Mouse (Mus musculus) lung, postnatal 0 days (tissue): Measurements from ENCODE around the gene Gab2. TPM values are rescaled to one million over a fixed set of nuclear protein-coding genes. Genes with fewer than 3 reads are reported as not detected.

Experiments used
- ATAC-seq: fragments of 200-750 bp; cut with Nextera tagmentation; 2 replicates; pipeline ENCODE4 v1.8.0; 2017; ENCODE audit warnings: moderate library complexity
- DNase-seq: peaks from one replicate; pipeline ENCODE4 v3.0.0-alpha.2; 2016; ENCODE audit warnings: low spot score
- H3K27ac ChIP-seq: fragments of 300-500 bp; sonication (generic); 2 replicates; pipeline ENCODE4 v1.5.1; 2014; ENCODE audit warnings: antibody characterized with exemption, mild to moderate bottlenecking, low read length, mixed read lengths
- H3K27me3 ChIP-seq: fragments of 300-500 bp; sonication (generic); replicated peaks from 2 replicates; pipeline ENCODE4 v1.6.1; 2014; ENCODE audit warnings: low read length, mixed read lengths; ENCODE audit not compliant: insufficient read depth
- H3K36me3 ChIP-seq: fragments of 300-500 bp; sonication (generic); 2 replicates; pipeline ENCODE4 v1.6.1; 2014; ENCODE audit warnings: low read length, mixed read lengths; ENCODE audit not compliant: insufficient read depth
- H3K4me1 ChIP-seq: fragments of 300-500 bp; sonication (generic); 2 replicates; pipeline ENCODE4 v1.6.1; 2014; ENCODE audit warnings: antibody characterized with exemption, low read depth, low read length, mixed read lengths; ENCODE audit not compliant: insufficient read depth
- H3K4me2 ChIP-seq: fragments of 300-500 bp; sonication (generic); replicated peaks from 2 replicates; pipeline ENCODE4 v1.6.1; 2014; ENCODE audit warnings: low read depth, mild to moderate bottlenecking, low read length, moderate library complexity, mixed read lengths
- H3K4me3 ChIP-seq: fragments of 300-500 bp; sonication (generic); 2 replicates; pipeline ENCODE4 v1.5.1; 2014; ENCODE audit warnings: low read depth, low read length
- H3K9ac ChIP-seq: fragments of 300-500 bp; sonication (generic); replicated peaks from 2 replicates; pipeline ENCODE4 v1.6.1; 2014; ENCODE audit warnings: low read depth, mild to moderate bottlenecking
- H3K9me3 ChIP-seq: fragments of 300-500 bp; sonication (generic); 2 replicates; pipeline ENCODE4 v1.6.1; 2016; ENCODE audit warnings: low read length, mixed read lengths
- CTCF ChIP-seq: IDR thresholded peaks from 2 replicates; pipeline ENCODE4 v1.5.1; 2016; ENCODE audit warnings: antibody characterized with exemption, mild to moderate bottlenecking
- EP300 ChIP-seq: IDR thresholded peaks from 2 replicates; pipeline ENCODE4 v1.6.1; 2016; ENCODE audit warnings: antibody characterized with exemption, mild to moderate bottlenecking, control low read depth
- WGBS: fragments of 180-500 bp; shearing (Covaris S2); extraction: QIAGEN DNeasy Blood & Tissue Kit; methylation state at CpG from one replicate; pipeline ENCODE4 v1.1.7; 2014; 5-methylcytosine and 5-hydroxymethylcytosine counted together
- polyA plus RNA-seq: library from polyadenylated mRNA; unstranded; fragments of >200 nt; fragmentation: Nextera tagmentation; extraction: Ambion mirVana; gene quantifications from 2 replicates; pipeline ENCODE4 v1.2.1, GENCODE M21; 2015

Gene Gab2
- polyA plus RNA-seq, 1 experiment from 2014 or later: 7.7 TPM

DNA sequence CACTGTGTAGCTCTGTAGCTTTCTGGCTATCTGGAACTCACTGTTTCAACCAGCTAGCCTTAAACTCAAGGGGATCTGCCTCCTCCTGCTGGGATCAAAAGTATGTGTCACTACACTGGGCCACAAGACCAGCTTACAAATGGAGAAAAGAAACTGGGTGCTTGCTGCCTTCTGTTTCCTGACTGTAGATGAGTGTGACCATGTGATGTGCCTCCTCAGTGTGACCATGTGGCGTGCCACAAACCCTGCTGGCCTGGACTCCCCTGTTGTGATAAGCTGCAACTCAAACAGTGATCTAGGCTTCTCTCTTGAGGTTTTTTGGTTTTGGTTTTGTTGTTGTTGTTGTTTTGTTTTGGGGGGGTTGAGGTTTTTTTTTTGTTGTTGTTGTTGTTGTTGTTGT lies 255.3 kb downstream of the Gab2 start:
- DNase-seq (no peak), ATAC-seq (no peak)
- H3K9ac ChIP-seq: no peak overlapping the region
- H3K36me3 ChIP-seq: no peaks in the 10 kb centered on the region
- no peaks in the 10 kb centered on the region for H3K27me3 ChIP-seq
- H3K4me2 ChIP-seq: no peak overlapping the region
- 61% methylated on average over 1 of the region's 1 CpGs for whole genome bisulfite sequencing
- no peak overlapping the region for H3K4me3 ChIP-seq
- TF ChIP-seq CTCF (no peak), EP300 (no peak)
- no peaks in the 10 kb centered on the region for H3K9me3 ChIP-seq
- no peak overlapping the region for H3K27ac ChIP-seq
- H3K4me1 ChIP-seq: peaks cover 3% of the 10 kb centered on the region; the same call in 1 of the 2 replicates

DNA sequence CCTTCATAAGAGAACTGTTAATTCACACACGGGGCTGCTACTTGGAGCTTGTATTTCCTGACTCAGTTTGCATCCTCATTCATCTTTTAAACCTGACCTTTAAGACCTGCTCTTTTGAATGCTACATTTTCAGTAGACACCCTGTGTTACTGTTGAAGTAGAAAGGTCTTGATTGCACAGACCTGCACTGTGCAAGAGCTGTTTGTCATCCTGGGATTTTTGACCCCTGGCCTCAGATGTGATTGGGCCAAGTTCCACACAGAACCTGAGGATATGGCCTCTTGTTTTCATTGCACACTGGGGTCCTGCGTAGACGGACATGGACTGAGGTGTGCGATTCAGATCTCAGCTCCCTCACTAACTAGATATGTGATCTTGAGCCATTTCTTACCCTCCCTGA lies 257.2 kb downstream of the Gab2 start:
- WGBS: 72% methylated on average over 4 of the region's 4 CpGs
- Histone ChIP-seq H3K4me1 (peaks cover 3% of the 10 kb centered on the region; the same call in 1 of the 2 replicates), H3K36me3 (no peaks in the 10 kb centered on the region), H3K9ac (no peak overlapping the region), H3K27ac (no peak overlapping the region), H3K4me3 (no peak overlapping the region), H3K9me3 (no peaks in the 10 kb centered on the region), H3K27me3 (no peaks in the 10 kb centered on the region), H3K4me2 (no peak overlapping the region)
- no peak for ATAC-seq
- TF ChIP-seq EP300: no peak
- no peak for DNase-seq

DNA sequence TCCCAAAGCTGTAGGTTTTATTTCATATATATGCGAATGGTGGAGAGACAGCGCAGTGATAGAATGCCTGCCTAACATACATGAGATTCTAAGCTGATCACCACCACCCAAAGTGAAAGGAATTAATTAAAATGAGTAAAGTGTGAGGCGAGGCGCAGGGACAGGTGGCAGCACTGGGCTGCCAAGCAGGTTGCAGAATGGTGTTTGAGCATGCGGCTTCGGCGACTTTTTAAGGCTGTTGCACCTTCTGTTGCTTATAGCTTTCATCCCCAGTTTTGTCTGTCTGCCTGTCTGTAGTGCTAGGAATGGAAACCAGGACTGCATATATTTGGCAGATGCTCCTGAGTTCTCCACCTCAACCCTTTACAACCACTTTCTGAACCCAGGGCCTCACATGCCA lies 258.2 kb downstream of the Gab2 start:
- DNase-seq (no peak), ATAC-seq (no peak)
- Histone ChIP-seq H3K27ac (no peak overlapping the region), H3K4me3 (no peak overlapping the region), H3K9me3 (no peaks in the 10 kb centered on the region), H3K4me1 (peaks cover 3% of the 10 kb centered on the region; the same call in 1 of the 2 replicates), H3K36me3 (no peaks in the 10 kb centered on the region), H3K4me2 (no peak overlapping the region), H3K9ac (no peak overlapping the region), H3K27me3 (no peaks in the 10 kb centered on the region)
- 93% methylated on average over 7 of the region's 7 CpGs for WGBS
- TF ChIP-seq EP300 (no peak), CTCF (peak; percentile 14; the same call in 1 of the 2 replicates)

DNA sequence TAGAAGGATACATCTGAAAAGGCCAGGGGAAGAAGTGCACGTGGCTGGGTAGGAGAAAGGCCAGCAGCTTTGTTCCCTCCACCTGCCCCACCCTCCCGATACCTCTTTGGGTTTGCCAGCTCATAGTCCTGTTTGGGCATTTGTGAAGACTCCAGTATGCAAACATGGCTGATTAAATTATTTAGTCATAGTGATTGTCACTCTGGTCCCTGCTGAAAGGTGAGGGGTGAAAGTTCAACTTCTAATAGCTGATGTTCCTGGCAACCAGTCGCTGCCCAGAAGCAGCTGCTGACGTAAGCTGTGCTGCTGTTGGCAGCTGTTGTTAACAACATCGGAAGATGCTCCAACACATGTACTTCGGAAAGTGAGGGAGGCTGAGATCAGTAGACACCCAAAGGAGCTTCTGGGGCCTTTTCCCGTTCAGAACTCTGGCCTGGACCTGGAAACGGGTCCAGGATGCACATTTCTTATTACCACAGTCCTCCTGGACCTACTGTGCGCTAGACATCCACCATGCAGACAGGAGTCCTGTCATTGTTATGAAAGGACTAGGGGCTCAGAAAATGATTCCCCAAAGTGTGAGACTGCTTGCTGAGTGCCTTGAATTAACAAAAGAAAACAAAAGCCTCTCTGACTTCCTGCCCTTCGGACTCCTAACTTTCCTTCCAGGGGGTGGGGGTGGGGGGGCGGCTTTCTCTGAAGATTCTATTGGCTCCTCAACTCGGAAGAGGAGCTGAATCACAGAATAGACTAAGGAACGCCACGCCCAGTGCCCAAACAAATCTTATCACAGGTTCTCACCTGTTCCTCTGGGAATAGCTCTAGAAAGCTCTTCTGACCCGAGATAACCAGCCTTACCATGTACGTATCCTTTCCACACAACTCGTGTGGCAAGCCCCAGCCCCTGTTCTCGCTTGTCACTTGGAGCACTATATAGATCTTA lies 259.8 kb downstream of the Gab2 start:
- 0 out of 2 replicates have a peak overlapping the region, but pooled peaks have one; percentile 60 for H3K27ac ChIP-seq
- TF ChIP-seq EP300: 0 out of 2 replicates have a peak, but pooled peaks have one; percentile 17
- TF ChIP-seq CTCF: no peak
- peaks cover 3% of the 10 kb centered on the region; the same call in 1 of the 2 replicates for H3K4me1 ChIP-seq
- 46% methylated on average over 18 of the region's 18 CpGs for WGBS
- DNase-seq (peak; percentile 64), ATAC-seq (peak; percentile 73)
- no peak overlapping the region for H3K4me2 ChIP-seq
- H3K4me3 ChIP-seq: no peak overlapping the region
- H3K9ac ChIP-seq: no peak overlapping the region
- H3K27me3 ChIP-seq: no peaks in the 10 kb centered on the region
- H3K36me3 ChIP-seq: no peaks in the 10 kb centered on the region
- no peaks in the 10 kb centered on the region for H3K9me3 ChIP-seq

DNA sequence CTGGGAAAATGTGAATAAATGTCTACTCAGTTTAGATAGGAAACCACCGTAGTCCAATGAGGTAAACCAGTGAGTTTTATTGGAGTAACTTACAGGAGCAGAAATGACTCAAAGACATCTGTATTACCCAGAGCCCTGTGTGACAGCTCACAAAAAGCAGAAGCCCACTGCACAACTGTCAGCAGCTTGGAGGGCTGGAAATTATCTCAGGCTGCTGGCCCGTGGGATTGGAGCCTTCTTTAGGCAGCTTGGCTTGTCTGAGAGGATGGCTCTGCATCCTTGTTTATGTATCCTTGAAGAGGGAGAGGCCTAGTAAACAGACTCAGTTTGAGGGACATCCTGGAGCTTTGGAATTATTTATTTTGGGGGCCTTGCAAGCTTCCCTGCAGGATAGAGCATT lies 261.6 kb downstream of the Gab2 start:
- Histone ChIP-seq H3K36me3 (0 out of 2 replicates have a peak, but pooled peaks cover 8% of the 10 kb centered on the region), H3K9me3 (no peaks in the 10 kb centered on the region), H3K4me1 (peaks cover 3% of the 10 kb centered on the region; the same call in 1 of the 2 replicates), H3K4me2 (no peak overlapping the region), H3K9ac (no peak overlapping the region), H3K27me3 (no peaks in the 10 kb centered on the region), H3K4me3 (no peak overlapping the region), H3K27ac (no peak overlapping the region)
- TF ChIP-seq CTCF (no peak), EP300 (no peak)
- WGBS: 67% methylated on average over 2 of the region's 2 CpGs
- DNase-seq: no peak
- ATAC-seq: no peak

DNA sequence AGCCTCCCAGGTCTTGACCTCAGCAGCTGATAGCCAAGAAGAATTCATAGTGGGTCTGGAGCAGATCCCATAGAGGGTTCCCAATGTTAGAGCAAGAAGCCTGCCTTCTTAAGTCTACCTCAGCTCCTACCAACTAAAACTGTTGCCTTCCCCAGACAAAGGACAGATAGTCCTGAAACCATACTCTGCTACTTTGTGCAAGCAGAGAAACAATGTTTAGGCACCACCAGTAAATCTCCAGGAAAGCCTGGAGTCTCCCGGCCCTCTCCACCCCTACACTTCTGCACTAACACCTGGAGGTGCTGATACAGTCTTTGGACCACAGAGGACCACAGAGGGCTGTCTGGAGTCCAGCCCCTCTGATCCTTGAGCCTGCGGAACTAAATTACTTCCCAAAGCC lies 263.3 kb downstream of the Gab2 start:
- ATAC-seq (no peak), DNase-seq (no peak)
- Histone ChIP-seq H3K4me1 (peaks cover 3% of the 10 kb centered on the region; the same call in 1 of the 2 replicates), H3K27ac (no peak overlapping the region), H3K4me2 (no peak overlapping the region), H3K36me3 (0 out of 2 replicates have a peak, but pooled peaks cover 8% of the 10 kb centered on the region), H3K9me3 (no peaks in the 10 kb centered on the region), H3K9ac (no peak overlapping the region), H3K4me3 (no peak overlapping the region), H3K27me3 (no peaks in the 10 kb centered on the region)
- WGBS: 70% methylated on average over 2 of the region's 2 CpGs
- no peak for TF ChIP-seq EP300
- no peak for TF ChIP-seq CTCF
